Mouse (Mus musculus): ENCODE data around the gene Mtx3. TPM values are rescaled to one million over a fixed set of nuclear protein-coding genes. Genes with fewer than 3 reads are reported as not detected.
"Not testable (repeated sequence)": the region's sequence is repeated elsewhere in the genome, so short reads cannot be mapped to it uniquely, and the experiment has no call there.

Gene Mtx3
- total RNA-seq (2017) = 7.1 to 9.0 TPM (median 7.6 TPM) in 3 replicates

DNA sequence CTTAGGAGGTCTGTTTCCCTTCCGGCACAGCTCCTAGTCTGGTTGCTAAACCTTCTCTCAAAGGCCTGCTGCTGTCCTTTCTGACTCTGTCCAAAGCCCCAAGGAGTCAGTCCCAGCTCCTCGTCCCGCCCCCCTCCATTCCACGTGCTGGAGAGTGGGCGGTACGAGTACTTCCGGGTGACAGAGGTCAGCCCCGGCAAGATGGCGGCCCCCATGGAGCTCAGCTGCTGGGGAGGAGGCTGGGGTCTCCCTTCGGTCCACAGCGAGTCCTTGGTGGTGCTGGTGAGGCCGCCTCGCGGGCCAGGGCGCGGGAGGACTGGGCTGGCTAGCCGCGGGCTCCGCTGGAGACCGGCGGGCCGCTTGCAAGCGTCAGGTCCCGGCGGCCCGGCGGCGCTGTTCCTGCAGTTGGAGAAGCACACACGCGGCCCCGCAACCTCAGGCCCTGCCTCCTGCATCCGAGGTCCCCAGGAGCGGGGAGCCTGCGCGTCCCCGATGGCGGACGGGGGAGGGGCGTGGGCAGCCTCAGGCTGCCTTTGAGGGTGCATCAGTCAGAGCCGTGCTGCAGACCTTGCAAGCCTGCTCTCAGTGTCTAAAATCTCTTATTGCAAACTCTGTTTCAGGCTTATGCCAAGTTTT lies at the start of gene Mtx3:
Mtx3 (plus strand) TSS at position 175 of the 636 bp plus-strand sequence.
- ATAC-seq (replicated peaks; ENCODE audit: insufficient number of reproducible peaks, low FRiP score, low TSS enrichment, poor library complexity, severe bottlenecking) = peak; percentile 94

GRCm38 (mm10) chr13:92798830-92799229 lies 45.7 kb upstream of the Mtx3 start:
- no peak for ATAC-seq (replicated peaks; ENCODE audit: insufficient number of reproducible peaks, low FRiP score, low TSS enrichment, poor library complexity, severe bottlenecking)

DNA sequence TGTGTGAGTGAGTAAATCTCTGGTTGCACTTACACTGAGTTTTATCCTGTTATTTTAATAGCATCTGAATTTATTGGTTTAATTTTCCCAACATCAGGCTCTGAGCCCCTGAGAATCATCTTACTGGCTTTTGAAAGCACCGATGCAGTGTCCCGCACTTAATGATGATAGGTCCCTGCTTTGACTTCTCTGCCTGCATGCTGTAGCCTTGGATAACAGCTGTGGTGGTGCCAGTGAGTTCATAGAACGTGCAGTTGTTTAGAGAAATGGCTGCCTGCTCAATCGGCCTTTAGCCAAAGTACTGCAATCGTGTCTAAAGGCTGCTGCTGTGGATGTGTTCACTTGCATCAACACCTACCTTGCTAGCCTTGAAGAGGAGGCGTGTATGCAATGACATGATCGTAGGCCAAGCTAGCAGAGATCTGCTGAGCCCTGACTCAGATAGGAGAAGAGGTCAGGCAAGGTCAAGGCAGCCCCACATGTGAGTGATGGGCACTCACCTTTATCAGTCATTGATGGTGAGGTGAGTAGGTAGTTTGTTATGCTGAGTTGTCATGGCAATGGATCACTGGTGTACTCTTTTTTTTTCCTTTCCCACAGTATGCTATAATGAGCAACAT lies 45.1 kb upstream of the Mtx3 start:
- no peak for ATAC-seq (replicated peaks; ENCODE audit: insufficient number of reproducible peaks, low FRiP score, low TSS enrichment, poor library complexity, severe bottlenecking)

- no peak for ATAC-seq (replicated peaks; ENCODE audit: insufficient number of reproducible peaks, low FRiP score, low TSS enrichment, poor library complexity, severe bottlenecking)
Measured at GRCm38 (mm10) chr13:92806785-92807184, 37.8 kb upstream of the Mtx3 start.

GRCm38 (mm10) chr13:92807849-92808248 lies 36.7 kb upstream of the Mtx3 start:
- no peak for ATAC-seq (replicated peaks; ENCODE audit: insufficient number of reproducible peaks, low FRiP score, low TSS enrichment, poor library complexity, severe bottlenecking)

GRCm38 (mm10) chr13:92810592-92810991 lies 34.0 kb upstream of the Mtx3 start:
- ATAC-seq (replicated peaks; ENCODE audit: insufficient number of reproducible peaks, low FRiP score, low TSS enrichment, poor library complexity, severe bottlenecking) = not testable (repeated sequence)

GRCm38 (mm10) chr13:92816329-92816728 lies 28.2 kb upstream of the Mtx3 start:
- no peak for ATAC-seq (replicated peaks; ENCODE audit: insufficient number of reproducible peaks, low FRiP score, low TSS enrichment, poor library complexity, severe bottlenecking)

- ATAC-seq (replicated peaks; ENCODE audit: insufficient number of reproducible peaks, low FRiP score, low TSS enrichment, poor library complexity, severe bottlenecking) = no peak
Measured at GRCm38 (mm10) chr13:92817357-92817756, 27.2 kb upstream of the Mtx3 start.

- no peak for ATAC-seq (replicated peaks; ENCODE audit: insufficient number of reproducible peaks, low FRiP score, low TSS enrichment, poor library complexity, severe bottlenecking)
Measured at GRCm38 (mm10) chr13:92828820-92829219, 15.7 kb upstream of the Mtx3 start.

- ATAC-seq (replicated peaks; ENCODE audit: insufficient number of reproducible peaks, low FRiP score, low TSS enrichment, poor library complexity, severe bottlenecking) = no peak
Measured at GRCm38 (mm10) chr13:92833162-92833561, 11.4 kb upstream of the Mtx3 start.

DNA sequence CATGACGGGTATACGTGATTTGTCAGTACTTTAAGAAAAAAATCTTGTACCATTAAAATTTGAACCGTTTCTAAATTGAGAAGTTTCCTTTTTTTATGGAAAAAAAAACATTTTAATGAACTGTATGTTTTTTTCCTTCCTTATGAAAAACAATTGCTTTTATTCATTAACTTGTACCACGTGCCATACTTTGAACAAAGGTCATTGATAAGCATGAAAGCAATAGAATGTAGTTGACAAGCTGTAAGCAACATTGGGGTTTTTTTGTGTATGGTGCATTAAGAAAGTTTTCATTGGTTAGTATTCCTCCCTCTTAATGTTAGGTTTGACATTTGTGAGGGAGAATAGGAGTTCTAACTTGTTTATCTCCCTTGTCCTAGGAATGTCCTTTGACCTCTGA lies 1.9 kb downstream of the Mtx3 start:
- ATAC-seq (replicated peaks; ENCODE audit: insufficient number of reproducible peaks, low FRiP score, low TSS enrichment, poor library complexity, severe bottlenecking) = no peak

DNA sequence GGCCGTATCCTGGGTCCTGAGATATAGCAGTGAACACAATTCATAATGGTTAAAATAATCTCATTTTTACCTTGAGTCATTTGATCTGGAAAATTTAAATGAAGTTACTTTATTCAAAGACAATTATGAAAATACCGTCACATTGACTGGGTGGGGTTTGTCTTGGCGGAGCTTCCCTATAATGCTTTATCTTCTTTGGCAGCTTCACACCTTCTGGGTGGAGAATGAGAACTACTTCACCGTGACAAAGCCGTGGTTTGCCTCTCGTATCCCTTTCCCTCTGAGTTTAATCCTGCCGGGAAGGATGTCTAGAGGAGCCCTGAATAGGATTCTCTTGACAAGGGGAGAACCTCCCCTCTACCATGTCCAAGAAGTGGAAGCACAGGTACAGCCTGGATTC lies 2.8 kb downstream of the Mtx3 start:
- no peak for ATAC-seq (replicated peaks; ENCODE audit: insufficient number of reproducible peaks, low FRiP score, low TSS enrichment, poor library complexity, severe bottlenecking)

- ATAC-seq (replicated peaks; ENCODE audit: insufficient number of reproducible peaks, low FRiP score, low TSS enrichment, poor library complexity, severe bottlenecking) = no peak
Measured at GRCm38 (mm10) chr13:92848002-92848401, 3.4 kb downstream of the Mtx3 start.

DNA sequence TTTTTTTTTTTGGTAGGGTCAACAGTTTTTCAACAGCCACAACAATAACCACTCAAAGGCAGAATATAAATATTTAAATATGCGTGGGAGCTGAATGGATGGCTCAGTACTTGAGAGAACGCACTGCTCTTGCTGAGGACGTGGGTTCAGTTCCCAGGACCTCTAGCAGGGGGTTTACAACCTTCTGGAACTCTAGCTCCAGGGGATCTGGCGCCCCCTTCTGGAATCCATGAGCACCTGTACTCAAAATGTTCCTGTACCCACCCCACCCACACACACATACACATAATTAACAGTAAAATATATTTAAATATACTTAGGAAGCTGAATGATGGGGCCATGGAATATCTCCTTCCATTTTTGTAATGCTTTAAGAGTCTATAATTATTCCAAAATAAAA lies 11.3 kb downstream of the Mtx3 start:
- no peak for ATAC-seq (replicated peaks; ENCODE audit: insufficient number of reproducible peaks, low FRiP score, low TSS enrichment, poor library complexity, severe bottlenecking)

- no peak for ATAC-seq (replicated peaks; ENCODE audit: insufficient number of reproducible peaks, low FRiP score, low TSS enrichment, poor library complexity, severe bottlenecking)
Measured at GRCm38 (mm10) chr13:92858808-92859207, 14.2 kb downstream of the Mtx3 start.

DNA sequence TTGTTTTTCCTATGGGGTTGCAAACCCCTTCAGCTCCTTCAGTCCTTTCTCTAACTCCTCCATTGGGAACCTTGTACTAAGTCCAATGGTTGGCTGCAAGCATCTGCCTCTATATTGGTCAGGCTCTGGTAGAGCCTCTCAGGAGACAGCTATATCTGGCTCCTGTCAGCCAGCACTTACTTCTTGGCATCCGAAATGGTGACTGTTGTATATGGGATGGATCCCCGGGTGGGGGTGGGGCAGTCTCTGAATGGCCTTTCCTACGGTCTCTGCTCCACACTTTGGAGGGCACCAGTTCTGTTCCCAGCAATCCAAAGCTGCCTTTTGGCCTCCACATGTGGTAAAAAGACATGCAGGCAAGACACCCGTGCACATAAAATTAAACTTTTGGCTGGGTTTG lies 15.4 kb downstream of the Mtx3 start:
- no peak for ATAC-seq (replicated peaks; ENCODE audit: insufficient number of reproducible peaks, low FRiP score, low TSS enrichment, poor library complexity, severe bottlenecking)

DNA sequence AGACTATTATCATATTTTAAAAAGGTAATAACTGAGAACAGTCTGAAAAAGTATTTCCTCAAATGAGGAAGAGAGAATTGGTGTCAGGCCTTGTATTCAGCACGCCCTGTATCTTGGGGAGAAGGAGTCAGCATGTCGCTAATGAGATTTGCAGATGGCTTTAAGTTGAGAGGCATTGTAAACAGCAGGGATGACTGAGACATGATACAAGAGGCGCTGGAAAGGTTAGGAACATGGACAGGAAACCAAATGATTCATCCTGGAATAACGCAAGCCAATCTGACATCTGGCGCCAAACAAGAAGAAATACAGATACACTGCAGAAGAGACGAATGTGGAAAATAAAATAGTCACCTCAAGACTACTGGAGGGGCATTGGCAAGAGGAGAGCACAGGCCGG lies 20.8 kb downstream of the Mtx3 start:
- no peak for ATAC-seq (replicated peaks; ENCODE audit: insufficient number of reproducible peaks, low FRiP score, low TSS enrichment, poor library complexity, severe bottlenecking)

- no peak for ATAC-seq (replicated peaks; ENCODE audit: insufficient number of reproducible peaks, low FRiP score, low TSS enrichment, poor library complexity, severe bottlenecking)
Measured at GRCm38 (mm10) chr13:92866680-92867079, 22.1 kb downstream of the Mtx3 start.

DNA sequence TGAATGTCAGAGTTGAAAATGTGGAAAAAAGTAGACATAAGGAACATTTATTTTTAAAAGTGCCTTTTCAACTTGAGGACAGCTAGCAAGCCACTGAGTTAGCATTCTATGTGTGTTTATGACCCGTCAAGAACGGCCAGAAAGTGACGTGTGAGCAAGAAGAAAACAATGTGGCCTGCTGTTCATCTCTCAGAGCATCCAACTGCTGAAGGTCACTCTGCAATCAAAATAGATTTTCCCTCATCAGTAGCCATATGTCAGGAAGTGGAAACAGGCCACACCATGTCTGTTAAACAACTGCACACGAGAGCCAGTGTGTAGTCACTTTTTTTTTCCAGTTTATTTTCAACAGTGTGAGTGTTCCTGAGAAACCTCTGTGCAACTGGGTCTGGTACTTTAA lies 35.0 kb downstream of the Mtx3 start:
- ATAC-seq (replicated peaks; ENCODE audit: insufficient number of reproducible peaks, low FRiP score, low TSS enrichment, poor library complexity, severe bottlenecking) = no peak

DNA sequence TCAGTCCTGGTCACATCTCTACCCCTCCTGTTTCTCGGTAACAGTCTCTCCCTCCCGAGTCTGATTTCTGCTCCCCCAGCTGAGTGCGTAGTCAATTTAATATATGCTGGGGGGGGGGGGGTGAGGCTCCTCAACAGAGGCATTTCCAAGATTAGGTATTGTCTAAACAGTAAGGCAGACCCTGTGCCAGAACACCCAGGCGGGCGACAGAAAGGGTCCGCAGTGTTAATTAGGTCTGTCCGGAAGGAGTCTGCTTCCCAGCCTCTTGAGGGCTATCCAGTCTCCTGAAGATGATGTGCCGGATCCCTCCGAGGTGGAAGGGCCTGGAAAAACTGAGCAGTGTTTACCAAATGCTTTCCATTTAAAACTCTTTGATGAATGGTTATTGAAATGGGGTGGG lies 35.4 kb downstream of the Mtx3 start:
- ATAC-seq (replicated peaks; ENCODE audit: insufficient number of reproducible peaks, low FRiP score, low TSS enrichment, poor library complexity, severe bottlenecking) = no peak

- ATAC-seq (replicated peaks; ENCODE audit: insufficient number of reproducible peaks, low FRiP score, low TSS enrichment, poor library complexity, severe bottlenecking) = no peak
Measured at GRCm38 (mm10) chr13:92880589-92880988, 36.0 kb downstream of the Mtx3 start.
